Mouse (Mus musculus) C2C12 (cell line): Measurements from ENCODE around the gene Rcan2. TPM values are rescaled to one million over a fixed set of nuclear protein-coding genes. Genes with fewer than 3 reads are reported as not detected.

Experiments used
- H3K27me3 ChIP-seq: one replicate; pipeline ENCODE4 v1.6.1; 2011; ENCODE audit not compliant: control insufficient read depth, insufficient read depth, insufficient read length
- H3K36me3 ChIP-seq: one replicate; pipeline ENCODE4 v1.6.1; 2011; ENCODE audit not compliant: control insufficient read depth, insufficient read depth
- H3K4me3 ChIP-seq: one replicate; pipeline ENCODE4 v1.5.1; 2011; ENCODE audit warnings: mild to moderate bottlenecking, control low read depth; ENCODE audit not compliant: poor library complexity, insufficient read depth, severe bottlenecking
- H3K79me2 ChIP-seq: one replicate; pipeline ENCODE4 v1.6.1; 2011; ENCODE audit not compliant: control insufficient read depth, insufficient read depth
- H3K79me3 ChIP-seq: one replicate; pipeline ENCODE4 v1.6.1; 2011; ENCODE audit warnings: low read depth, control low read depth
- H3ac ChIP-seq: one replicate; pipeline ENCODE3; 2011; ENCODE audit warnings: low read depth; ENCODE audit not compliant: control insufficient read depth, insufficient read length
- CEBPB ChIP-seq: IDR thresholded peaks from one replicate; pipeline ENCODE4 v1.6.1; 2011; ENCODE audit warnings: low read depth, mild to moderate bottlenecking, control low read depth, moderate library complexity
- CTCF ChIP-seq: IDR thresholded peaks from one replicate; pipeline ENCODE4 v1.5.1; 2011; ENCODE audit not compliant: control insufficient read depth, insufficient read depth, insufficient read length
- FOSL1 ChIP-seq: IDR thresholded peaks from one replicate; pipeline ENCODE4 v1.8.0; 2011; ENCODE audit warnings: mild to moderate bottlenecking, low read length; ENCODE audit not compliant: poor library complexity, insufficient read depth, severe bottlenecking
- MAX ChIP-seq: IDR thresholded peaks from one replicate; pipeline ENCODE4 v1.6.1; 2011; ENCODE audit warnings: mild to moderate bottlenecking, control low read depth
- MYOD1 ChIP-seq: IDR thresholded peaks from one replicate; pipeline ENCODE4 v1.6.1; 2011; ENCODE audit warnings: low read depth; ENCODE audit not compliant: control insufficient read depth, insufficient read length
- MYOG ChIP-seq: IDR thresholded peaks from one replicate; pipeline ENCODE4 v1.6.1; 2011; ENCODE audit not compliant: control insufficient read depth, insufficient read length; ENCODE audit errors: extremely low read depth
- USF1 ChIP-seq: IDR thresholded peaks from one replicate; pipeline ENCODE4 v1.6.1; 2011; ENCODE audit warnings: low read depth, mild to moderate bottlenecking, control low read depth, moderate library complexity
- long read RNA-seq, 2 experiments: library from polyadenylated mRNA; unstranded; transcript quantifications; one replicate each; pipeline ENCODE4 v2.0.0; 2019 to 2020
- polyA plus RNA-seq: library from polyadenylated mRNA; unstranded; fragments of >200 nt; fragmentation: generic; extraction: Trizol; gene quantifications from one replicate; pipeline ENCODE4 v1.2.1, GENCODE M21; 2012; ENCODE audit warnings: missing spikeins

The Rcan2 gene
- polyA plus RNA-seq: 1.0 TPM
- long read RNA-seq, experiment 1, transcript Rcan2-206 (5 exons, 2,914 nt): major isoform, 8 of 12 reads
- long read RNA-seq, experiment 1, partial matches to known transcripts: 0 of 12 reads
- long read RNA-seq, experiment 1, other reads (novel, unspliced or antisense): 4 of 12 reads
- long read RNA-seq, experiment 2, transcript Rcan2-206 (5 exons, 2,914 nt): major isoform, 7 of 7 reads
- long read RNA-seq, experiment 2, partial matches to known transcripts: 0 of 7 reads
- long read RNA-seq, experiment 2, other reads (novel, unspliced or antisense): 0 of 7 reads

DNA sequence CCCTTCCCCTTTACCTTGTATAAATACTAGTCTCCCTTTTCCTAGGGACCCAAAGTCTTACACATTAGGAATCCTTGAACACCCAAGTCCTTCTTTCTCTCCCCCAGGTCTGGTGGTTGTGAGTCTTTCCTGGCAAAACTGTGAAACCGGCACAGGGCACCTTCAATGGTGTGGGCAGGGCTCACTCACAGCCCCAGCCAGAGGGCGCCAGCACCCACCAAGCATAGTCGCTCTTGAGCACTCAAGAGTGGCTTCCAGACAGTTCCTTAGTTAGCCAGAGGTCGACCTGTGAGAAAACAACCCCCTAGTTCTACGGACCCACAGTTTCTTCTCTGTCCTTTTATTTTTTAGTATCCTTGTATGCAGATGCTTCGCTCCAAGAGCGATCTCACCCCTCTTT, at the start of gene Rcan2:
Gene Rcan2, plus strand, starts transcription at position 275 of the 400 bp plus-strand sequence.
- H3K27me3 ChIP-seq: peaks cover 3% of the 10 kb centered on the region
- no peaks in the 10 kb centered on the region for H3K79me3 ChIP-seq
- H3K36me3 ChIP-seq: no peaks in the 10 kb centered on the region
- no peak within 1 kb of the TSS for H3K4me3 ChIP-seq
- TF ChIP-seq MYOD1 (no peak), MAX (no peak), FOSL1 (no peak), MYOG (no peak), USF1 (no peak), CEBPB (no peak), CTCF (peak; percentile 60)
- H3K79me2 ChIP-seq: no peaks in the 10 kb centered on the region
- peak within 1 kb of the TSS; percentile 3 for H3ac ChIP-seq

DNA sequence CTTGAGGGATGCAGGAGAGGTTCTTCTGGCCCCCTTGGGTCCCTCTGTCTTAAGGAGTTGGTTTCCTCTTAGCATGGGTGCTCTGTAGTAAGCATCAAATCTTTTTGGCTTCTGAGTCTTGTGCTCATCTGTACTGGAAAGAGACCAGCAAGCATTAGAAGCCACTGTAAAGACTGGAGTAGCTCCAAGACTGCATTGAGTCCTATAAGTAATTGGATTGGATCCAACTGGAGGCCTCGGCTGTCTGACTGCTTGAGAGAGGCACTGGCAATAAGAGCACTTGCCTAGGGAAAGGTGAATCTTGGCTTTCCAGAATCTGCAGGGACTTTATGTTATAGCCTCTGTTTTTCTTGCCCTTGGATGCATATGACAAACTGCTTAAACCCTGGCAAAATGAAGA, 48.3 kb upstream of the Rcan2 start:
- Histone ChIP-seq H3ac (no peak overlapping the region), H3K79me3 (no peaks in the 10 kb centered on the region), H3K79me2 (no peaks in the 10 kb centered on the region), H3K4me3 (no peak overlapping the region), H3K27me3 (no peaks in the 10 kb centered on the region), H3K36me3 (no peaks in the 10 kb centered on the region)
- TF ChIP-seq MYOD1 (no peak), USF1 (no peak), FOSL1 (no peak), CTCF (no peak), CEBPB (no peak), MYOG (no peak), MAX (no peak)

DNA sequence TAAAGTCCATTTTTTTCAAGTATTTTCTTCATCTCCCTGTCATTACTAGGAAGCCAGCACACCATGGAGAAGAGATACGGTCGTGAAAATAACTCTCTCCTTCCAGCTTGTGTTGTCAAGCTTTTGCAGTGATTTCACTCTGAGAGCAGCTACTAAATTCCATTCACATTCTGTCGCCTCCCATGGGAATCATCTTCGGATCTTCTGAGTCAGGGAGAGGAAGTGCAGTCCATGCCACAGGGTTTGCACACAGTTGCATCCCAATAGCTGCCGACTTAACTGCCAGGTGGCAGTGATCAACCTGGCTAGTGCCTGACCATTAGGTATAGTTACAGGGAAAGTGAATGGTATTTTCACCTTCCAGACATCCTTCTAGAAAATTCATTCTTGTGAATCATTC, 46.5 kb upstream of the Rcan2 start:
- H3ac ChIP-seq: no peak overlapping the region
- no peaks in the 10 kb centered on the region for H3K79me2 ChIP-seq
- no peaks in the 10 kb centered on the region for H3K79me3 ChIP-seq
- TF ChIP-seq FOSL1 (peak; percentile 15), MYOG (no peak), CTCF (no peak), MAX (peak; percentile 23), MYOD1 (peak; percentile 25), USF1 (no peak), CEBPB (peak; percentile 17)
- H3K36me3 ChIP-seq: no peaks in the 10 kb centered on the region
- H3K27me3 ChIP-seq: no peaks in the 10 kb centered on the region
- no peak overlapping the region for H3K4me3 ChIP-seq

GRCm38 (mm10) chr17:43758607-43759259, 42.4 kb upstream of the Rcan2 start:
- H3K79me2 ChIP-seq: no peaks in the 10 kb centered on the region
- no peak overlapping the region for H3ac ChIP-seq
- no peaks in the 10 kb centered on the region for H3K79me3 ChIP-seq
- H3K36me3 ChIP-seq: no peaks in the 10 kb centered on the region
- no peak for TF ChIP-seq MYOD1
- no peak for TF ChIP-seq CTCF
- no peak for TF ChIP-seq MYOG
- no peak for TF ChIP-seq CEBPB
- TF ChIP-seq USF1: no peak
- TF ChIP-seq FOSL1: no peak
- no peak for TF ChIP-seq MAX
- H3K4me3 ChIP-seq: no peak overlapping the region
- H3K27me3 ChIP-seq: no peaks in the 10 kb centered on the region

DNA sequence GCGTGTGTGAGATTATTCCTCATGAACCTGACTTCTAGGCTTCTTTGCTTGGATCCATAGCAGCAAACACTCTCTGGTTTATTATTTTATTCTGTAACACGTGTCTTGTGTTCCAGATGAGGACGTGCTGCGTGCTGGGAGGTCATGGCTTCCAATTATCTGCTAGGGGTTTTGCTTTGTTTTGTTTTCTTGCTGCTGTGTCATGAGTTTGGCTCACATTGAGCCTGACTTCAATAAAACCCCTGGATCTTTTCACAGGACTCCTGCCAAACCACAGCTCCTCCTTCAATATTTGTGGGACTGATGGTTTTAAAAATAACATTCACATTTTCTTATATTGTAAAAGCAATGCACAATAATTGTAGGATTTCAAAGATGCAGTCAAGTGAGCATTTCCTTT, 16.6 kb upstream of the Rcan2 start:
- Histone ChIP-seq H3K27me3 (no peaks in the 10 kb centered on the region), H3K79me3 (no peaks in the 10 kb centered on the region), H3ac (no peak overlapping the region), H3K79me2 (no peaks in the 10 kb centered on the region), H3K4me3 (no peak overlapping the region), H3K36me3 (no peaks in the 10 kb centered on the region)
- no peak for TF ChIP-seq MYOD1
- no peak for TF ChIP-seq MAX
- no peak for TF ChIP-seq CEBPB
- TF ChIP-seq CTCF: no peak
- TF ChIP-seq MYOG: no peak
- TF ChIP-seq USF1: no peak
- TF ChIP-seq FOSL1: no peak
